Mouse (Mus musculus) forebrain, postnatal 0 days (tissue): ENCODE measurements at regions not wholly inside any gene's neighbourhood (a gene's known extent, or its start where the extent isn't known, plus 50 kb on each side); places are given as distances from the start of the nearest gene placed in this dataset.
A peak's percentile ranks its signal among the peaks of the same experiment; 100 is the strongest.

Experiments used
- ATAC-seq: fragments of 200-750 bp; cut with Nextera tagmentation; 2 replicates; pipeline ENCODE4 v1.8.0; 2017; ENCODE audit warnings: mild to moderate bottlenecking, moderate library complexity
- DNase-seq: peaks from one replicate; pipeline ENCODE4 v3.0.0-alpha.2; 2015
- H3K27ac ChIP-seq: fragments of 300-500 bp; sonication (generic); 2 replicates; pipeline ENCODE4 v1.5.1; 2014; ENCODE audit warnings: low read depth, mild to moderate bottlenecking, antibody characterized with exemption, low read length, moderate library complexity, mixed read lengths
- H3K27me3 ChIP-seq: fragments of 300-500 bp; sonication (generic); 2 replicates; pipeline ENCODE4 v1.6.1; 2014; ENCODE audit warnings: mild to moderate bottlenecking, low read length, mixed read lengths; ENCODE audit not compliant: insufficient read depth
- H3K36me3 ChIP-seq: fragments of 300-500 bp; sonication (generic); 2 replicates; pipeline ENCODE4 v1.6.1; 2014; ENCODE audit warnings: mild to moderate bottlenecking, moderate library complexity; ENCODE audit not compliant: insufficient read depth
- H3K4me1 ChIP-seq: fragments of 300-500 bp; sonication (generic); 2 replicates; pipeline ENCODE4 v1.6.1; 2014; ENCODE audit warnings: antibody characterized with exemption; ENCODE audit not compliant: insufficient read depth
- H3K4me2 ChIP-seq: fragments of 300-500 bp; sonication (generic); 2 replicates; pipeline ENCODE4 v1.6.1; 2014; ENCODE audit warnings: low read depth, mild to moderate bottlenecking, moderate library complexity
- H3K4me3 ChIP-seq: fragments of 300-500 bp; sonication (generic); 2 replicates; pipeline ENCODE4 v1.5.1; 2014; ENCODE audit warnings: low read depth, low read length, mixed read lengths
- H3K9ac ChIP-seq: fragments of 300-500 bp; sonication (generic); 2 replicates; pipeline ENCODE4 v1.6.1; 2014; ENCODE audit warnings: mild to moderate bottlenecking
- H3K9me3 ChIP-seq: fragments of 300-500 bp; sonication (generic); 2 replicates; pipeline ENCODE4 v1.6.1; 2016; ENCODE audit warnings: low read length
- CTCF ChIP-seq: sonication (generic); IDR thresholded peaks from 2 replicates; pipeline ENCODE4 v1.5.1; 2016; ENCODE audit warnings: antibody characterized with exemption, control low read depth, low read depth
- WGBS: fragments of 180-500 bp; shearing (Covaris S2); extraction: QIAGEN DNeasy Blood & Tissue Kit; methylation state at CpG from one replicate; pipeline ENCODE4 v1.1.7; 2014; 5-methylcytosine and 5-hydroxymethylcytosine counted together

DNA sequence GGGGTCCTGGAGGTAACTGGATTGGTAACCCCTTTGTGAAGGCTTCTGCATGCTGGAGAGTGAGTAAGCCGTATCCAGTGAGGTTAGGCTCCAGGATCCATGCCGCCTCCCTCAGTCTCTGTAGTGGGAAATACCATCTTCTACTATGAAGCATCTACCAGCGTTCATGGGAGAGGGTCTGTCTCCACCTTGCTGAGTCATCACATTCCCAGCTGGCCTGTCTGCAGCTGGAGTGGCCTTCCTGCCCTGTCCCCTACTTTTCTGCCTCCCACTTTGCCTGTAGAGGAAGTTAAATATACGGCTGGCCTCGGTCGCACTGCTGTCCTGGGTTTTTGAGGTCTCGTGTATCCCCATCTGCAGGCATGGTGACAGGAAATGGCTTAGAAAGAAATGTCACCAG, 78.0 kb upstream of the Sec14l1 start:
- no peak for TF ChIP-seq CTCF
- Histone ChIP-seq H3K9me3 (no peaks in the 10 kb centered on the region), H3K36me3 (no peaks in the 10 kb centered on the region), H3K4me2 (no peak overlapping the region), H3K4me3 (no peak overlapping the region), H3K9ac (no peak overlapping the region), H3K27me3 (no peaks in the 10 kb centered on the region), H3K27ac (no peak overlapping the region), H3K4me1 (no peaks in the 10 kb centered on the region)
- 92% methylated on average over 7 of the region's 7 CpGs for WGBS
- DNase-seq (no peak), ATAC-seq (no peak)

GRCm38 (mm10) chr11:117038282-117039106, 76.5 kb upstream of the Sec14l1 start:
- peak; percentile 32; the same call in 1 of the 2 replicates for TF ChIP-seq CTCF
- DNase-seq = no peak
- Histone ChIP-seq H3K27me3 (no peaks in the 10 kb centered on the region), H3K9me3 (no peaks in the 10 kb centered on the region), H3K9ac (no peak overlapping the region), H3K36me3 (no peaks in the 10 kb centered on the region), H3K4me2 (no peak overlapping the region), H3K27ac (no peak overlapping the region), H3K4me1 (no peaks in the 10 kb centered on the region), H3K4me3 (no peak overlapping the region)
- peak; percentile 8; the same call in 1 of the 2 replicates for ATAC-seq
- WGBS = 33% methylated on average over 20 of the region's 20 CpGs

- no peaks in the 10 kb centered on the region for H3K27me3 ChIP-seq
- H3K27ac ChIP-seq = no peak overlapping the region
- no peak overlapping the region for H3K9ac ChIP-seq
- no peak for TF ChIP-seq CTCF
- WGBS = 11% methylated on average over 4 of the region's 4 CpGs
- H3K4me1 ChIP-seq = no peaks in the 10 kb centered on the region
- DNase-seq (no peak), ATAC-seq (no peak)
- H3K4me3 ChIP-seq = no peak overlapping the region
- H3K4me2 ChIP-seq = no peak overlapping the region
- H3K36me3 ChIP-seq = no peaks in the 10 kb centered on the region
- no peaks in the 10 kb centered on the region for H3K9me3 ChIP-seq
Observed at GRCm38 (mm10) chr11:117040829-117041228, 74.1 kb upstream of the Sec14l1 start.

- H3K27me3 ChIP-seq = no peaks in the 10 kb centered on the region
- H3K4me2 ChIP-seq = no peak overlapping the region
- H3K4me3 ChIP-seq = no peak overlapping the region
- H3K27ac ChIP-seq = no peak overlapping the region
- 60% methylated on average over 5 of the region's 5 CpGs for WGBS
- no peak for ATAC-seq
- DNase-seq = no peak
- no peak for TF ChIP-seq CTCF
- peaks cover 7% of the 10 kb centered on the region; the same call in 1 of the 2 replicates for H3K4me1 ChIP-seq
- no peak overlapping the region for H3K9ac ChIP-seq
- H3K9me3 ChIP-seq = no peaks in the 10 kb centered on the region
- H3K36me3 ChIP-seq = no peaks in the 10 kb centered on the region
Observed at GRCm38 (mm10) chr11:117042336-117042735, 72.6 kb upstream of the Sec14l1 start.

- H3K4me3 ChIP-seq = no peak overlapping the region
- peak; percentile 68; the same call in 1 of the 2 replicates for ATAC-seq
- H3K36me3 ChIP-seq = no peaks in the 10 kb centered on the region
- H3K9me3 ChIP-seq = no peaks in the 10 kb centered on the region
- no peak overlapping the region for H3K4me2 ChIP-seq
- no peak overlapping the region for H3K9ac ChIP-seq
- peak; percentile 90 for TF ChIP-seq CTCF
- H3K27ac ChIP-seq = no peak overlapping the region
- peaks cover 10% of the 10 kb centered on the region; the same call in 1 of the 2 replicates for H3K4me1 ChIP-seq
- peak; percentile 84 for DNase-seq
- no peaks in the 10 kb centered on the region for H3K27me3 ChIP-seq
- WGBS = 7% methylated on average over 8 of the region's 8 CpGs
Observed at GRCm38 (mm10) chr11:117043524-117043923, 71.4 kb upstream of the Sec14l1 start.

- ATAC-seq = no peak
- H3K4me1 ChIP-seq = peaks cover 10% of the 10 kb centered on the region; the same call in 1 of the 2 replicates
- WGBS = 81% methylated on average over 1 of the region's 1 CpGs
- no peak overlapping the region for H3K9ac ChIP-seq
- no peak for DNase-seq
- H3K9me3 ChIP-seq = no peaks in the 10 kb centered on the region
- H3K27me3 ChIP-seq = no peaks in the 10 kb centered on the region
- H3K4me2 ChIP-seq = no peak overlapping the region
- H3K27ac ChIP-seq = no peak overlapping the region
- no peak overlapping the region for H3K4me3 ChIP-seq
- no peak for TF ChIP-seq CTCF
- no peaks in the 10 kb centered on the region for H3K36me3 ChIP-seq
Observed at GRCm38 (mm10) chr11:117044731-117045130, 70.2 kb upstream of the Sec14l1 start.

- TF ChIP-seq CTCF = no peak
- Histone ChIP-seq H3K9ac (no peak overlapping the region), H3K4me3 (no peak overlapping the region), H3K4me1 (peaks cover 10% of the 10 kb centered on the region; the same call in 1 of the 2 replicates), H3K9me3 (no peaks in the 10 kb centered on the region), H3K4me2 (no peak overlapping the region), H3K36me3 (no peaks in the 10 kb centered on the region), H3K27me3 (no peaks in the 10 kb centered on the region), H3K27ac (0 out of 2 replicates have a peak overlapping the region, but pooled peaks have one; percentile 71)
- WGBS = 82% methylated on average over 5 of the region's 5 CpGs
- DNase-seq (no peak), ATAC-seq (peak; percentile 44; the same call in 1 of the 2 replicates)
Observed at GRCm38 (mm10) chr11:117046636-117047035, 68.3 kb upstream of the Sec14l1 start.
